Mouse (Mus musculus) gastrocnemius, postnatal 25 days (tissue): ENCODE results near the gene Atp8b2. TPM values are rescaled to one million over a fixed set of nuclear protein-coding genes. Genes with fewer than 3 reads are reported as not detected.

Source experiments
- DNase-seq: peaks from one replicate; pipeline ENCODE4 v3.0.0; 2022
- microRNA-seq, 2 experiments: library from miRNA; unstranded; fragments of <30 nt; microRNA quantifications; one replicate each; pipeline ENCODE4 v1.2.0; 2021; ENCODE audit warnings: borderline replicate concordance in 2 of 2
- total RNA-seq, 2 experiments: library from RNA; stranded (reverse); gene quantifications; 1 replicate in 1 of 2; 2 replicates in 1 of 2; pipeline ENCODE4 v1.2.3; 2021

Gene Atp8b2
- total RNA-seq, 2 experiments from 2014 or later, result 14.1 to 15.1 TPM

DNA sequence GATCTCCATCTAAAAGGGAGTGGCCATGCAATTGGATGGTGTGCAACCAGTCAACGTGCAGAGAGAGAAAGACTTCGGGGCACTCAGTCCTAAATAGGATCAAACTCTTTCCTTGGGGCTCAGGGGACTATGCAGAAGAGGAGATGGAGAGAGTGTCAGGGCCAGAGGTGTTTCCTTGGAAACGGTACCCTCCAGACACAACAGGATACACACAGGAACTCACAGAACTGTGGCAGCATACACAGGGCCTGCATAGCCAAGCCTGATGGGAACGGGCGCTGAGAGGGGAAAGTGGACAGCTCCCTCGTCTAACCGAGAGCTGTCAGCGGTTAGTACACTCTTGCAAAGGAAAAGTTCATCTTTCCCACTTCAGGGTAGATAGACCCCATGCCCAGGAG lies 63.8 kb downstream of the Atp8b2 start:
- DNase-seq, result no peak

DNA sequence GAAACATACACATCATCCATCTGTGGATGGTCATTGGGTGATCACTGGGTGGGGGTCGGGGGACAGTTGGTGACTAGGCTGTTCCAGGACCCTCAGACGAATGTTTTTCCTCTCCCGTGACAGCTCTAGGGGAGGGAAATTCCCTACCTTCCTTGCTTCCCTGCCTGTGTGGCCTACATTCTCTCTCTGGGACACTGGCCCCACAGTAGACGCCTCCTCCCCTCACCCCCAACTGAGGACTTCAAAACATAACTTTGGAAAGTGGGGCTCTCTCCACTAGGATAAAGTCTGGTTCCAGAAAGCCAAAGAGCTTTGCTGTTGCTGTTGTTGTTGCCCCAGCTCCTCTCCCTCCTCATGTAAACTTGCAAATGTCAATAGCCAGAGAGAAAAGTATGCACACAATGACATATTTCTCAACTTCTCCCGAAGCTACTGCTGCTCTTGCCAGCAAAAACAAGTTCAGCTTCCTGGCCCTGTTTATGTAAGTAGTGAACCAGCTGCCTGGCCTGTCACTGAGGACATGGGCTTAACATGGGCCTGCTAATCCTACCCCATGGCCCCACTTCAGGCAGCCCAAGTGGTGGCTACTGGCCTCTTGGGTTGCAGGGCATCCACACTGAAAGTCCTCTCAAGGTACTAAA lies 64.3 kb downstream of the Atp8b2 start:
- no peak for DNase-seq

DNA sequence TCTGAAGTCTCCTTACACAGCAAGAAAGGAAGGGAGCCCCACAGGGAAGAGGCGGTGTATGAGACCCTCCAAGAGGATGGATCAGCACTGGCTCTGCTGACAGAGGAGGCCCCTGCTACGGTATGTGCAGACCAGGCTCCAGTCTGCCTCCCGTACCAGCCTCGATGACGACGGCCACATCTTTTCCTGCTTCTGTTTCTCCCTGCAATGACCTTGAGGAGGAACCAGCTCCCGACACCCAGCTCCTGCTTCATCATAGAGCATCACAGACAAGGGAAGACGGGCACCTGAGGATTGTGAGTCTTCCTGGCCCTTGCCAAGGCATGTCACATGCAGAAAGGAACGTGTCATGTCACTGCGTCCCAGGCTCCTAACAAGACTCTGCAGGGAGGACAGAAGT lies 65.3 kb downstream of the Atp8b2 start:
- no peak for DNase-seq

DNA sequence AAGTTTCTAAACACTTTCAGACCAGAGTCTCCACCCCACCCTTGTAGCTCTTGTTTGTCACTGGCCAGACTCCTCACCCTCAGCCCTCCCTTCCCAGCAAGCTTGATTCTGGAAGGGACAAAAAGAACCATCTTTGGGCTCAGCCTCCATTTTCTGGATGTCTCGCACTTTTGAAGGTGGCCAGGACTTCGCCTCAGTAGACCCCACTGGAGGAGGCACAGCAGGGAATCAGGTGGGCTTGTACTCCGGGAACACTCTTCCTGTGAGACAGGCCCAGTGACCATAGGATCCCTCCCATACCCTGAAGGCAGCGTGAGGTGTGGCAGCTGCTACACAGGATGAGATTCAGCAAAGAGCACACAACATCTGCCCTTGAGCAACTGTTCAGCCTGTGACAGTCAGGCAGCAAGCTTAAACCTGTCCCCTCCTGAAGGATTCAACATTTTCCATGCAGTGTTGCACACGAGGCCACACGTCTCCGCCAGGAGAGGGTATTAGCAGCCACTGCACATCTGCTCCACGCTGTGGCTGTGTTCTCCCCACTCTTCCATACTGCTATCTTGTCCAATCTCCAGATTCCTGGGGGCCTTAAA lies 66.0 kb downstream of the Atp8b2 start:
- DNase-seq, result no peak

DNA sequence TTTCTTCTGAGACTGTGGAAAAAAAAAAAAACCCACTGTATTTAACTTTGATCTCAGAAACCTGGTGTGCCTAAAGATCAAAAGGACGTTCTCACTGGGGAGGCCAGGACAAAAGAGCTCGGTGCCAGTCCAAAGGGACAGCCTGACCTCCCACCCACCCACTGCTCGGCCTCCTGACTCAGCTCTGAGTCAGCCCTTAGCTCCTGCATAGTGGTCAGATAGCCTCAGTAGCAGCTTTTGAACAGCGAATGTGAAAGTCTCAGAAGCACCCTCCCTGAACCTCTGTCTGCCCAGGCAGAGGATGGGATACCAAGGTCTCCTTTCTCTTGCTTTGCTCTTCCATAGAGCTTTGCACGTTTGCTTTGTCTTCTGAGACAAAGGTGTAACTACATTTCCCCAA lies 66.7 kb downstream of the Atp8b2 start:
- no peak for DNase-seq

DNA sequence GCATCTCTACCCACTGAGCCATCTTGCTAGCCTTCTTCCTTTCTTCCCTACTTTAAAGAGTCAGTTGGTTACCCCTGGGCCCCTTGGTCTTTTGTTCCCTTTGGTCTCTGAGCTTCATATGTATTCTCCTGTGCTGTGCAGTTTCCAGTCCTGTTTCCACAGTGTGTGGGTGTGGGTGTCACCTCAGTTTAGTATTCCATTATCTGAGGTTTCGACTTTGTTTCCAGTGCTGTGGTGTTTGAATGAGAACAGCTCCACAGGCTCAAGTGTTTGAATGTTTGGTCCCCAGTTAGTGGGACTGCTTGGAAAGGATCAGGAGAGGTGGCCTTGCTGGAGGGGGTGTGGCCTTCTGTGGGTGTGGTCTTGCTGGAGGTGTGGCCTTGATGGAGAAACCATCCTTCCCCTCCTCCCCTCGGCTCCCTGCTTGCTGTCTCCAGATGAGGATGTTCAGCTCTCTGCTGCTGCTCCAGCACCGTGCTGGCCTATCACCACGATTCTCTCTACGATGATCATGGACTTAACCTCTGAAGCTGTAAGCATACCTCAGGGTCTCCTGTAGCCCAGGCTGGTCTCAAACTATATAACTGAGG lies 70.7 kb downstream of the Atp8b2 start:
- DNase-seq, result no peak

DNA sequence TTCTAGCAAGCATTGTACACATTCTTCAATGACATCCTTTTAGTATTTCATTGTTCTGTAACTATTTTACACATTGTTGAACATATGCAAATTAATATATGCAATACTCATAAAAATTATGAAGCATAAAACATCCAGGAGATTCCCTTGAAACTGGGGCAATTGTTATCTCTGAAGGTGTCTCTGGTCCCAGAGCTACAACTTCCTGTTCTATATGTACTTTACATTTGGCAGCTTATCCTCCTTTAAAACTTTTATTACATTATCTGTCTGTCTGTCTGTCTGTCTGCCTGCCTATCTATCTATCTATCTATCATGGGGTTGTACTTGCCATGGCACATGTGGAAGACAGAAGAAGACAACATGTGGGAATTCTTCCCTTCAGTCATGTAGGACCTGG lies 71.6 kb downstream of the Atp8b2 start:
- DNase-seq, result no peak

DNA sequence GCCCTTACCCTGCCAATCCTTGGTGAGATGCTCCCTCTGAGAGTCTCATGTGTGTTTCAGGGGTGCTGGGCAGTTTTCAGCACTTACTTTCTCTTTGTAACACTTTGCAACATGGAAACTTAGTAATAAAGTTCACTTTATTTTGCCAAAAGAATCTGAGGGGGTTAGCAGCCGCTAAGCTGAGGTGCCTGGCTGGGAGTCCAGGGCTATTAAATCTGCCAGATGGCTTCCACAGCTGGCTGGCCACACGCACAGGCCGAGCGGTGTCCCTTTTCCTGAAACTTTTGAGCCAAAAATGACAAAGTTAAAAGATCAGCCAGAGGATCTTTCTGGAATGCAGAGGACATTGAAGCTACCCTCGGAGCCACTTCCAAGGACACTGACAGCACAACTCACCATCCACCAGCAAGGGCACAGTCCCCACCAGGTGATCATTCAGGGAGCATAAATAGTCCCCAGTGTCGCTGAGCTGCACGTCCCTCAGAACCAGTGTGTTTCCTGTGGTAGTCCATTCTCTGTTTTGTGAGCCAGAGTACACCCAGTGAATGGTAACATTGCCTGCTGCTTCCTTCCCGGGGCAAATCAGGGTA lies 73.4 kb downstream of the Atp8b2 start:
- no peak for DNase-seq

Small RNA genes lying within 50 kb of the gene (microRNA-seq; reads per million reads assigned to microRNA genes)
- gene Mir7669, result 0.53 to 2.9 reads per million in 2 experiments

Other genes with a start within 250 kb of the Atp8b2 start
- 1 to 10 TPM; 2.5 to 3.2 TPM for gene Adar, start 248.5 kb downstream of the Atp8b2 start, total RNA-seq
- under 1 TPM; 0.11 to 0.13 TPM for gene Chrnb2, start 198.9 kb downstream of the Atp8b2 start, total RNA-seq
- 10 to 100 TPM; 11.8 to 14.9 TPM for gene Ube2q1, start 189.9 kb downstream of the Atp8b2 start, total RNA-seq
- gene She, start 132.1 kb downstream of the Atp8b2 start, total RNA-seq, result 1 to 10 TPM; 4.2 to 5.0 TPM
- gene Il6ra, start 50.3 kb downstream of the Atp8b2 start, total RNA-seq, result 1 to 10 TPM; 3.1 to 4.2 TPM
- gene Hax1, start 35.3 kb upstream of the Atp8b2 start, total RNA-seq, result 10 to 100 TPM; 44.7 to 54.8 TPM
- gene 4933434E20Rik, start 88.1 kb upstream of the Atp8b2 start, total RNA-seq, result 10 to 100 TPM; 84.1 to 84.9 TPM
- gene Ubap2l, start 89.1 kb upstream of the Atp8b2 start, total RNA-seq, result 10 to 100 TPM; 79.1 to 79.3 TPM
- 100 to 1,000 TPM; 133 to 716 TPM for gene Tpm3, start 109.1 kb upstream of the Atp8b2 start, total RNA-seq
- gene Nup210l, start 140.6 kb upstream of the Atp8b2 start, total RNA-seq, result under 1 TPM; 0.05 to 0.08 TPM